Mouse (Mus musculus) liver, adult 2 months (tissue): ENCODE data around the gene Mib2. TPM values are rescaled to one million over a fixed set of nuclear protein-coding genes. Genes with fewer than 3 reads are reported as not detected.
A peak's percentile ranks its signal among the peaks of the same experiment; 100 is the strongest.

Experiments used
- DNase-seq: peaks from one replicate; pipeline ENCODE4 v3.0.0-alpha.2; 2011; ENCODE audit warnings: low read depth, low spot score; ENCODE audit errors: extremely low read depth
- H3K27ac ChIP-seq: fragments of 200-500 bp; replicated peaks from 2 replicates; pipeline ENCODE4 v1.5.1; 2012; ENCODE audit warnings: low read depth, mild to moderate bottlenecking, control low read depth, inconsistent platforms, low read length; ENCODE audit not compliant: insufficient read depth
- H3K27me3 ChIP-seq: fragments of 200-500 bp; 2 replicates; pipeline ENCODE4 v1.6.1; 2012; ENCODE audit warnings: mild to moderate bottlenecking, moderate library complexity, low read length, inconsistent platforms; ENCODE audit not compliant: control insufficient read depth, insufficient read depth
- H3K36me3 ChIP-seq: fragments of 200-500 bp; 2 replicates; pipeline ENCODE4 v1.6.1; 2012; ENCODE audit warnings: low read length, inconsistent platforms; ENCODE audit not compliant: control insufficient read depth, insufficient read depth
- H3K4me1 ChIP-seq: fragments of 200-500 bp; 2 replicates; pipeline ENCODE4 v1.6.1; 2011; ENCODE audit warnings: low read length; ENCODE audit not compliant: control insufficient read depth, insufficient read depth
- H3K4me3 ChIP-seq: fragments of 200-500 bp; 2 replicates; pipeline ENCODE4 v1.5.1; 2011; ENCODE audit warnings: low read depth, mild to moderate bottlenecking, control low read depth, low read length, moderate library complexity; ENCODE audit not compliant: insufficient read depth
- H3K79me2 ChIP-seq: fragments of 200-500 bp; 2 replicates; pipeline ENCODE4 v1.6.1; 2012; ENCODE audit warnings: inconsistent platforms, mild to moderate bottlenecking, low read length, moderate library complexity; ENCODE audit not compliant: control insufficient read depth, insufficient read depth
- H3K9ac ChIP-seq: fragments of 200-500 bp; 2 replicates; pipeline ENCODE4 v1.6.1; 2012; ENCODE audit warnings: low read depth, mild to moderate bottlenecking, control low read depth, inconsistent platforms, low read length
- CTCF ChIP-seq: fragments of 200-500 bp; IDR thresholded peaks from 2 replicates; pipeline ENCODE4 v1.5.1; 2011; ENCODE audit warnings: low read depth, low read length, control low read depth
- POLR2A ChIP-seq: fragments of 200-500 bp; IDR thresholded peaks from 2 replicates; pipeline ENCODE4 v1.6.1; 2011; ENCODE audit warnings: low read length, control low read depth; ENCODE audit not compliant: insufficient read depth; ENCODE audit errors: extremely low read depth
- WGBS: fragments of 180-500 bp; shearing (Covaris S2); methylation state at CpG from one replicate; pipeline ENCODE4 v1.1.7; 2018; 5-methylcytosine and 5-hydroxymethylcytosine counted together
- polyA plus RNA-seq: library from polyadenylated mRNA; depleted of rRNA; stranded (reverse); fragments of >200 nt; gene quantifications from 2 replicates; pipeline ENCODE4 v1.2.3, GENCODE M21; 2012; rRNA removed
- total RNA-seq: library from RNA; depleted of rRNA; stranded (reverse); fragments of >200 nt; gene quantifications from 2 replicates; pipeline ENCODE4 v1.2.3, GENCODE M21; 2014; rRNA removed

The Mib2 gene
- total and polyA plus RNA-seq, 2 experiments, result 16.4 to 35.8 TPM

- no peak overlapping the region for H3K4me3 ChIP-seq
These were observed 55.7 kb downstream of the Mib2 start for GRCm38 (mm10) chr4:155613264-155613663.

DNA sequence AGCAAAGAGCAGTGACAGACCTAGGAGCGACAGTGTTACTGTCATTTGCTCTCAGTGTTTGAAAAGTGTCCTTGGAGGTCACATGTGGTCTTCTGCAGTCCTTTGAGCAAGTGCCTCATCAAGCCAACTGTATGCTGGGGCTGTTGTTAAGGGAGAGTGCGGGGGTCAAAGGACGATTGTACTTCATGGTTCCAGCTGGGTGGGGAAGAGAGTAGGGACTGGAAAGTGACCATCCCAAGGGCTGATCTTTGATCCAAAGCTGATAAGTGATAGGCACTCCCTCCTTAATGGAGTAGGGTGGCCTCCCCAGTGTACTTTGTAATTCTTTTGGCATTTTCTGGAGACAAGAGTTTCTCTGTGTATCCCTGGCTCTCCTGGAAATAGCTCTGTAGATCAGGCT lies 57.1 kb downstream of the Mib2 start:
- no peak for TF ChIP-seq CTCF
- TF ChIP-seq POLR2A, result no peak
- Histone ChIP-seq H3K4me1 (no peaks in the 10 kb centered on the region), H3K9ac (no peak overlapping the region), H3K27ac (no peak overlapping the region), H3K79me2 (no peaks in the 10 kb centered on the region; the same call in 1 of the 2 replicates), H3K27me3 (no peaks in the 10 kb centered on the region), H3K36me3 (peaks cover 61% of the 10 kb centered on the region), H3K4me3 (no peak overlapping the region)
- WGBS, result 93% methylated on average over 3 of the region's 3 CpGs
- DNase-seq, result no peak

More at GRCm38 (mm10) chr4:155613264-155613663, 55.7 kb downstream of the Mib2 start:
- H3K27me3 ChIP-seq, result no peaks in the 10 kb centered on the region
- no peak overlapping the region for H3K9ac ChIP-seq
- DNase-seq, result peak; percentile 80
- H3K36me3 ChIP-seq, result peaks cover 71% of the 10 kb centered on the region
- H3K79me2 ChIP-seq, result no peaks in the 10 kb centered on the region; the same call in 1 of the 2 replicates
- 82% methylated on average over 3 of the region's 3 CpGs for WGBS
- TF ChIP-seq POLR2A (no peak), CTCF (no peak)
- H3K4me1 ChIP-seq, result no peaks in the 10 kb centered on the region
- H3K27ac ChIP-seq, result no peak overlapping the region

- Histone ChIP-seq H3K27ac (0 out of 2 replicates have a peak overlapping the region, but pooled peaks have one; percentile 18), H3K4me1 (peaks cover 17% of the 10 kb centered on the region), H3K27me3 (no peaks in the 10 kb centered on the region), H3K79me2 (peaks cover 7% of the 10 kb centered on the region; the same call in 1 of the 2 replicates), H3K36me3 (peaks cover 27% of the 10 kb centered on the region), H3K4me3 (no peak overlapping the region), H3K9ac (no peak overlapping the region)
- no peak for DNase-seq
- TF ChIP-seq CTCF (no peak), POLR2A (no peak)
- WGBS, result 50% methylated on average over 2 of the region's 2 CpGs
These were observed 62.2 kb downstream of the Mib2 start for GRCm38 (mm10) chr4:155606825-155607224.

- Histone ChIP-seq H3K4me3 (0 out of 2 replicates have a peak overlapping the region, but pooled peaks have one; percentile 8), H3K9ac (peak overlapping the region; percentile 20), H3K79me2 (peaks cover 8% of the 10 kb centered on the region; the same call in 1 of the 2 replicates), H3K36me3 (peaks cover 15% of the 10 kb centered on the region), H3K27me3 (no peaks in the 10 kb centered on the region), H3K4me1 (peaks cover 17% of the 10 kb centered on the region), H3K27ac (peak overlapping the region; percentile 87)
- TF ChIP-seq CTCF (no peak), POLR2A (no peak)
- peak; percentile 90 for DNase-seq
- 27% methylated on average over 4 of the region's 4 CpGs for WGBS
These were observed 63.9 kb downstream of the Mib2 start for GRCm38 (mm10) chr4:155605132-155605531.

Other genes starting within 250 kb of the Mib2 start
- gene Tmem52, start 200.1 kb downstream of the Mib2 start, total RNA-seq, result not detected in 2 replicates
- gene Tmem52, start 200.1 kb downstream of the Mib2 start, polyA plus RNA-seq, result not detected in 2 replicates
- 26.5 and 40.1 TPM in 2 replicates for gene Gnb1, start 177.8 kb downstream of the Mib2 start, total RNA-seq
- 140 and 143 TPM in 2 replicates for gene Gnb1, start 177.8 kb downstream of the Mib2 start, polyA plus RNA-seq
- 163 and 201 TPM in 2 replicates for gene Nadk, start 106.8 kb downstream of the Mib2 start, total RNA-seq
- 196 and 218 TPM in 2 replicates for gene Nadk, start 106.8 kb downstream of the Mib2 start, polyA plus RNA-seq
- gene Slc35e2, start 67.8 kb downstream of the Mib2 start, total RNA-seq, result 63.5 and 65.6 TPM in 2 replicates
- gene Slc35e2, start 67.8 kb downstream of the Mib2 start, polyA plus RNA-seq, result 18.5 and 19.8 TPM in 2 replicates
- gene Cdk11b, start 44.3 kb downstream of the Mib2 start, total RNA-seq, result 8.5 and 11.2 TPM in 2 replicates
- 8.8 and 10.6 TPM in 2 replicates for gene Cdk11b, start 44.3 kb downstream of the Mib2 start, polyA plus RNA-seq
- not detected in 2 replicates for gene Gm10563, start 23.8 kb downstream of the Mib2 start, total RNA-seq
- gene Gm10563, start 23.8 kb downstream of the Mib2 start, polyA plus RNA-seq, result not detected in 2 replicates
- 1.7 and 1.8 TPM in 2 replicates for gene Mmp23, start 15.8 kb downstream of the Mib2 start, total RNA-seq
- 2.7 and 3.0 TPM in 2 replicates for gene Mmp23, start 15.8 kb downstream of the Mib2 start, polyA plus RNA-seq
- 0.37 and 0.54 TPM in 2 replicates for gene Fndc10, start 25.1 kb upstream of the Mib2 start, total RNA-seq
- gene Fndc10, start 25.1 kb upstream of the Mib2 start, polyA plus RNA-seq, result 0.77 and 1.2 TPM in 2 replicates
- gene Ssu72, start 35.6 kb upstream of the Mib2 start, total RNA-seq, result 99.5 and 108 TPM in 2 replicates
- 78.8 and 79.3 TPM in 2 replicates for gene Ssu72, start 35.6 kb upstream of the Mib2 start, polyA plus RNA-seq
- gene Tmem240, start 65.6 kb upstream of the Mib2 start, total RNA-seq, result under 0.01 and 0.20 TPM in 2 replicates
- gene Tmem240, start 65.6 kb upstream of the Mib2 start, polyA plus RNA-seq, result 0.07 and 0.20 TPM in 2 replicates
- 54.5 and 71.8 TPM in 2 replicates for gene Atad3a, start 91.9 kb upstream of the Mib2 start, total RNA-seq
- 83.0 and 129 TPM in 2 replicates for gene Atad3a, start 91.9 kb upstream of the Mib2 start, polyA plus RNA-seq
- gene Vwa1, start 105.5 kb upstream of the Mib2 start, total RNA-seq, result 0.46 and 0.47 TPM in 2 replicates
- 0.32 and 0.56 TPM in 2 replicates for gene Vwa1, start 105.5 kb upstream of the Mib2 start, polyA plus RNA-seq
- 0.74 and 0.87 TPM in 2 replicates for gene Tmem88b, start 116.7 kb upstream of the Mib2 start, total RNA-seq
- 1.3 and 1.9 TPM in 2 replicates for gene Tmem88b, start 116.7 kb upstream of the Mib2 start, polyA plus RNA-seq
- gene Ankrd65, start 121.2 kb upstream of the Mib2 start, total RNA-seq, result not detected in 2 replicates
- not detected in 2 replicates for gene Ankrd65, start 121.2 kb upstream of the Mib2 start, polyA plus RNA-seq
- gene Mrpl20, start 133.7 kb upstream of the Mib2 start, total RNA-seq, result 72.4 and 73.0 TPM in 2 replicates
- gene Mrpl20, start 133.7 kb upstream of the Mib2 start, polyA plus RNA-seq, result 29.7 and 37.4 TPM in 2 replicates
- 54.9 and 56.1 TPM in 2 replicates for gene Ccnl2, start 143.3 kb upstream of the Mib2 start, total RNA-seq
- gene Ccnl2, start 143.3 kb upstream of the Mib2 start, polyA plus RNA-seq, result 33.9 and 61.8 TPM in 2 replicates
- 140 and 151 TPM in 2 replicates for gene Aurkaip1, start 162.1 kb upstream of the Mib2 start, total RNA-seq
- 141 and 154 TPM in 2 replicates for gene Aurkaip1, start 162.1 kb upstream of the Mib2 start, polyA plus RNA-seq
- gene Mxra8, start 170.5 kb upstream of the Mib2 start, total RNA-seq, result 7.5 and 8.8 TPM in 2 replicates
- 15.4 and 17.2 TPM in 2 replicates for gene Mxra8, start 170.5 kb upstream of the Mib2 start, polyA plus RNA-seq
- gene Dvl1, start 178.2 kb upstream of the Mib2 start, total RNA-seq, result 40.5 and 44.6 TPM in 2 replicates
- 101 and 162 TPM in 2 replicates for gene Dvl1, start 178.2 kb upstream of the Mib2 start, polyA plus RNA-seq
- gene Tas1r3, start 194.2 kb upstream of the Mib2 start, total RNA-seq, result 0.37 and 0.47 TPM in 2 replicates
- 0.12 and 0.35 TPM in 2 replicates for gene Tas1r3, start 194.2 kb upstream of the Mib2 start, polyA plus RNA-seq
- 5.7 and 7.5 TPM in 2 replicates for gene Cptp, start 200.2 kb upstream of the Mib2 start, total RNA-seq
- gene Cptp, start 200.2 kb upstream of the Mib2 start, polyA plus RNA-seq, result 32.1 and 48.6 TPM in 2 replicates
- 13.6 and 18.8 TPM in 2 replicates for gene Ints11, start 200.3 kb upstream of the Mib2 start, total RNA-seq
- 15.8 and 20.9 TPM in 2 replicates for gene Ints11, start 200.3 kb upstream of the Mib2 start, polyA plus RNA-seq
- 13.6 and 15.5 TPM in 2 replicates for gene Pusl1, start 222.6 kb upstream of the Mib2 start, total RNA-seq
- 33.5 and 35.0 TPM in 2 replicates for gene Pusl1, start 222.6 kb upstream of the Mib2 start, polyA plus RNA-seq
- 2.5 and 3.4 TPM in 2 replicates for gene Acap3, start 222.6 kb upstream of the Mib2 start, total RNA-seq
- 4.9 and 6.9 TPM in 2 replicates for gene Acap3, start 222.6 kb upstream of the Mib2 start, polyA plus RNA-seq